Mouse (Mus musculus) ovary, postnatal 36 days (tissue): ENCODE measurements around the gene Xkrx.
"Not testable (repeated sequence)": the region's sequence is repeated elsewhere in the genome, so short reads cannot be mapped to it uniquely, and the experiment has no call there.

Experiments used
- DNase-seq: peaks from one replicate; pipeline ENCODE4 v3.0.0; 2022; ENCODE audit warnings: low spot score, mixed read lengths

The Xkrx gene

DNA sequence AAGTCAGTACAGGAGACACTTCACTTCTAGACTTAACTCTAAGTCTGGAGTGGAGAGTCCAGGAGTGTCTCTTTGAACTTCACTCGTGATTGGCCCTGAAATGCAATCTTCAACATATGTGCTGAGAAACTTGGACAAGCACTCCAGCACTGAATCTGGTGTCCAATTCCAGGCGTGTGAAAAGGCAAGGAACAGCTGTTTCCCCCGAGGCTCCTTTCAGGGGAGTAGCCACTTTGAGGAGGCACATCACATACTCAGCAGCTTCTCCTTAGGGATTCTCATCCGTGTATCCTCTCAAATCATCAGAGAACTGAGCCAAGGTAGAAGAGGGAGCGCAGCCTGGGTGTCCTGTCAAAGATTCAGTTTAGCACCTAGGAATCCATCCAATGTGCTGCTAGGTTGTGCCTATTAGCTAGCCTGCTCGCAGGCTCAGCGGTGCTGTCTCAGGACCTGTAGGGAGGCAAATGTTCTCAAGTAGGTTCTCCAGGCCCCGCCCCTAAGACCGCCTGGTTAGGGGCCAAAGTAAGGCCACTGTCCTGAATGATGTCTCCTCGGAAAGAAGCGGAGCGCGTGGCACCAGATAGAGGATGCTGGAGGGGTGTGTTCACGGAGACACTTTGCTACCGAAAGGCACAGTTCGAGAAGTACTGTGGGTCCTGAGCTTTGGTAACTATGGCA lies at the start of gene Xkrx:
Gene Xkrx (minus strand): TSS at position 34 of the 678 bp plus-strand sequence.
- DNase-seq: no peak

DNA sequence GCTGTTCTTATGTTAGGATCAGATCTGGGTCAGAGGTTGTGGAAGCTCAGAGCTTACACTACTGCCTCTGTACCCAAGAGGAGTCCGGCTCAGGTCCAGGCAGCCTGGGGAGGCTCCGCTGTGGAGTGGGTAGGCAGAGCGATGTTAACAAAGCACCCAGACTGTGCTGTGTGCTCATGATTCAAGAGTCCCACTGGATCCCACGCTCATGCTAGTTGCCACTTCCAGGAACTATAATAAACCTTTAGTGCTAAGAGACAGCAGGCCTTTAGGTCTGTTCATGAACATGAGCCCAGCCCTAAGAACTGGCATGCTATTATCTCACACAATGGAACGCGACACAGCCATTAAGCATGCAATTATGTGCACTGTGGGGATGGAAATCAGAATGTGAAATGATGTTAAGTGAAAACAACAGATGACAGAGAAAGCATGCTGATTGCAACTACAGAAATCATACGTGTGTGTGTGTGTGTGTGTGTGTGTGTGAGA lies 49.3 kb upstream of the Xkrx start:
- no peak for DNase-seq

DNA sequence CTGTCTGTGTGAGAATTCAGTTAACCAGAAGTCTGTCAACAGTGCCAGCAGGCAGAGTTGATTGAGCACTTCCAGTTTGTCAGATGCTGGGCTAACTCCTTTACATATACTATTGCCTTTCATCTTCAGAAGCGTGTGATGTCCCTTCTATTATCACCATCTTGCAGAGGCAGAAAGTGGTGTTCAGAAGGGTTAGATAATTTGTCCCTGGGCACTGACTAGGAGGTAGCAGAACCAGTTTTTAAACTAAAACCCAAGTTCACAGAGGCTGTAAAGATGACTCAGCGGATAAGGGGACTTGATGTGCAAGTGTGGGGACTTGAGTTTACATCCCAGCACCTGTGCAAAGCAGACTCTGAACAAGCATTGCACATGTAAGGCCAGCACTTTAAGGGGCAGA lies 46.6 kb upstream of the Xkrx start:
- no peak for DNase-seq

DNA sequence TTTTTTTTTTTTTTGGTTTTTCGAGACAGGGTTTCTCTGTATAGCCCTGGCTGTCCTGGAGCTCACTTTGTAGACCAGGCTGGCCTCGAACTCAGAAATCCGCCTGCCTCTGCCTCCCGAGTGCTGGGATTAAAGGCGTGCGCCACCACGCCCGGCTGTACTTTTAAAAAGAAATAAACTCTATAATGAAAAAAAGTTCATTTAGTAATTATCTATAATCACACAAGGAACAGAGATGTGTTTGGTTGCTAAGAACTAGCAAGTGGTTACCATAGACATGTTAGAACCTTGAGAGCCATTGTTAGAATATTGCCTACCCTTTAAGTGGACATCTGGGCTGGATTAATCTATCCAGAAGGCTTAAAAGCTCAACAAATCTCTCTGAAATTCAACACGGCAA lies 25.3 kb upstream of the Xkrx start, which contains the start of gene Arl13a:
Gene Arl13a (plus strand): TSS at position 301 of the 400 bp plus-strand sequence.
- DNase-seq: not testable (repeated sequence)

DNA sequence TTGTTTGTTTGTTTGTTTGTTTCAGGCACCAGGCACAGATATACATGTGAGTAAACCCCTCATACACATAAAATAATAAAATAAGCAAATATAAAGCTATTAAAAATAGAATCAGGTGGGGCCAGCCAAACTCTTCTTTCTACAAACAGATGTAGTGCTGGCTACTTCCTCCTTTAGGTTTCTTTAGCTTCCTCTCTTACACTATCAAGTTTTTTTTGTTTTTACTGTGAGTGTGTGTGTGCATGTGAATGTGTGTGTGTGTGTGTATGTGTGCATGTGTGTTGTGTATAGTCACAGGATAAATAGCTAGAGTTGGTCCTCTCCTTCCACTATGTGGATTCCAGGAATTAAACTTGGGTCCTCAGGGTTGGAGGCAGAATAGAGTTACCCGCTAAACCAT lies 12.8 kb upstream of the Xkrx start:
- DNase-seq: no peak

DNA sequence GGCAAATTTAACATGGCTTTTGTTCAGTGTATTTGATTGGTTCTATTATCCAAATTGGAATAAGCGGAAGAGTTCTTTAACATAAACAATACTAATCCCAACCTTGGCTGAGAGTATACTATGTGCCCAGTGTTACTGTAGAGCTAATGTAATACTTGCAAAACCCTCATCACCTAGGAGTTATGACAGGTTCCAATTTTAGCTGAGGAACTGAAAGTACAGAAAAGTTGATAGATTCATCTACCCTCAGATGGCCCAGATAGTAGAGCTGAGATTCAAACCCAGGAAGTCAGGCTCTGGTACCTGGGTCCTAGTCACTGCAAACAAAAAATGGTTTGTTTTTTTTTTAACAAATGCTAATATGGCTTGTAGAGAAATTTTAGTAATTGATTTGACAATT lies 8.7 kb upstream of the Xkrx start:
- no peak for DNase-seq

DNA sequence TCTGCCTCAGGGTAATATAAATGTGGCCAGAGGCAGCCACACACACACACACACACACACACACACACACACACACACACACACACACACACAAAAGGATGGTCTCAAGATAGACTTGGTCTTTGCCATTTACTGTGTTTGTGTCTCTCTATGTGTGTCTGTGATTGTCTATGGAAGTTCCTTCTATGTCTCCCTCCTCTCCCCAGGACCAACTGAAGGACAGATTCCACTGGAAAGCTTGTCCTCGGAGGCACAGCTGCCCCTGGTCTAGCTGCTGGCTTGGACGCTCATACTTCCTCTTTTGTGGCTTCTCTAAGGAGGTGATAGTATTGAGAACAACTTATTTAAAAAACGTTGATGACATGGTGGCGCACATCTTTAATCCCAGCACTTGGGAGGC lies 1.6 kb upstream of the Xkrx start:
- no peak for DNase-seq

DNA sequence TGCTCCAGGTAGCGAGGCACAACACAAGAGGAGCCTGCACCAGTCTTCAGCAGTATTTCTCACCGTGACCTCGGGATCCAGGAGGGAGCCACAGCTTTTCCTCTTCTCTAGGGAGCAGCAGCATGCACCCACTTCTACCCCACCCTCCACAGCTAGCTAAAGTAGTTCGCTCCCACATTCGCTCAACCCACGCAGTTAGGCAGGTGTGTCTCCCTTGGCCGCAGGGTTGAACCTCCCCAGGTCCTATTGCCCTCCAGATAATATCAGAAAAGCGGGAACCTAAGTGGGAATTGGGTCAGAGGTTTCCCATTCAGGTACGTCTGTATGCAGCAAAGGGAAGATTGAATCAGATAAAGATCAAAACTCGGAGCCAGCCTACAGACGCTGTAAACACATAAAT lies 950 bp upstream of the Xkrx start:
- DNase-seq: no peak

DNA sequence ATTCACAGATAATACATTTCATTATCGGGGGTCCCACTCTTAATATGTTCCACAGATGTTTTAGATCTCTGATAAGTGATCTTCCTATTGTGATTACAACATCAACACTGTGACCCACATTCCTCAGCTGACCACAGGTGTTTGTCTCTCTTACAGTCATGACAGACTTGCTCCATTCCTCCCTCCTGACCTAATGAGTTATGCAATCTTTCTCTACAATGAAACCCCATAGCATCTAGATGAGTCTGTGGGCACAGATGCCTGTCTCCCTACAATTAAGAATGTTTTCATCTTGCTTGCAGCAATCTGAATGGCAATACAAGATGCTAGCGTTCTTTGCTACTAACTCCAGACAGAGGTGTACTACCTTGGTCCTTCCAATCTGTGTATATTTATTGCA lies 1.4 kb downstream of the Xkrx start:
- no peak for DNase-seq

DNA sequence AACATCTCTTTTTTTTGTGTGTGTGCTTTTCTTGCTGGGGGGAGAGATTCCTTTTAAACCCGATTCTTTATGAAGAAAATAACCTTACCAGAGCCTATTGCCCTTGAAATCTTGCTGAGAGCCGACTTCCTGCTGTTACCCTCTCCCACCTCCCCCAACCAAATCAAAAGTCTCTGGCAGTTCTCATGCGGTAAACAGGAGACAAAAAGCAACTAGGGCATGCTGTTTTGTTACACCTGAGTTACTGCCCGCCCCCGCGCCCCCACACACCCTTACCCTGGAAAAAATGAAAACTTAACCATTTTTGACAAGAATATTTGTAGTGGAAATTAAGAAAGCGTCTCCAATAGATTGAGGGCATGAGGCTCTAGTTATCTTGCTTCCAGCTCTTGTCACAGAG lies 3.7 kb downstream of the Xkrx start:
- no peak for DNase-seq

DNA sequence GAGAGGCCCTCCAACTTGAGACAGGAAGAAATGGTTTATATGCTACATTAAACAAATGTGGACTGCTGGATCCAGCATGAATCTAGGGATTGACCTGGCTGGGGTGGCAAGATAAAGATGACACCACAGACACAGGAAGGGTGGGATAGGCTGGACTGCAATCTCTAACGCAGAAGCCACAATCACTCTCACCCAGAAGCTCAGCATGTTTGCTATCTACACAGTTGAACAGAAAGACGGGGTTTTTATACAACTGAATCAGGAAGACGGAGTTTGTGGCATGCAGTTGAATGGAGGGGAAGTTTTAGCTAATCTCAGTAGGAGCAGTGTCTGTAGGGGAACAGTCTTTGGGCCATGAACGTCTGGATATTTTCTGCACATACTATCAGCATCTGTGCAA lies 19.9 kb downstream of the Xkrx start:
- DNase-seq: no peak

DNA sequence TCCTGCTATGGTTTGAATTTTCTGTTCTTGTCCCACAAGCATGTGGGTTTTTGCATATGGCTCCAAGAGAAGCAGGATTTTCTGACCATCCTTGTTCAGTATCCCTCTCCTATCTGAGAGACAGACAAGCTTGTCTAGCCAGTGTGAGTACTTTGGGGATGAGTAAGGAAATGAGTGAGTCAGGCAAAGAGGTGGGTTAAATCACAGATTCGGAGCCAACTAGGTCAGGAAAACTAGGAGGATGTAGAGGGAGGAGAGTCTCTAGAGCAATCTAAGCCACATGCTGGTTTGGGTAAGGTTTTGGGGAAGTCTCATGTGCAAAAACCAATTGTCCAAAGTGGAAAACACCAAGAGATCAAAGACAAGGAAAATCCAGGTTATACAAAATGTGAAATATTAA lies 20.3 kb downstream of the Xkrx start:
- DNase-seq: no peak

DNA sequence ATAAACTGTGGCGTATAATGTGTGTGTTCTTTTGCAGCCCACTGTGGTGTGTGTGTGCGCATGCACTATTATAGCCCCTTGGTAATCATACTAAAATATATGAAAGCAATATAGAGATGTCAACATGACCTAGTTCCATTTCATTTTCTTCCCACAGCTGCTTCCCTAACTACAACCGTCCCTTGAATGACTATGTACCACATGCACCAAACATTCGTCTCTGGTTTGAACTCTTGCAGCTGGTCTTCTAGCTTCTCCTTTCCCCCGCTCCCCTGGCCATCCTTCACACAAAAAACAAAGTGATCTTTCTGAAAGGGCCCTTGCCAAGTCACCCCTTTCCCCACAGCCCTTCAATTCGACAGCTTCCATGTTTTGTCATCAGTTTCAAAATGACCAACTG lies 21.9 kb downstream of the Xkrx start:
- no peak for DNase-seq

DNA sequence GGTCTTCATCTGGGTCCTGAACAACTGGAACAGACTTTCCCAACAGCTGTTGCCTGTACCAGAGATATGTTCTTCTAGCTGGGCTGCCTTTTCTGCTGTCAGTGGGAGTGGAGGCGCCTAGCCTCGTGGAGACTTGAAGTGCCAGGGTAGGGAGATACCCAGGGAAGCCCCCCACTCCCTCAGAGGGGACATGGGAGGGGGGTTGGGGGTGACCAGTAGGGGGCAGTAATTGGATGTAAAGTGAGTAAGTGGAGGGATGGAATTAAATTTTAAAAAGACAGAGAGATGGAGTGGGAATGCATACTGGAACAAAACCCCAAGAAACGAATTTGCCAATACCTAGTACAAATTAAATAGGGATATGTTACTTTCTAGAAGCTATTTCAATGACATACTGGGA lies 28.1 kb downstream of the Xkrx start:
- no peak for DNase-seq

DNA sequence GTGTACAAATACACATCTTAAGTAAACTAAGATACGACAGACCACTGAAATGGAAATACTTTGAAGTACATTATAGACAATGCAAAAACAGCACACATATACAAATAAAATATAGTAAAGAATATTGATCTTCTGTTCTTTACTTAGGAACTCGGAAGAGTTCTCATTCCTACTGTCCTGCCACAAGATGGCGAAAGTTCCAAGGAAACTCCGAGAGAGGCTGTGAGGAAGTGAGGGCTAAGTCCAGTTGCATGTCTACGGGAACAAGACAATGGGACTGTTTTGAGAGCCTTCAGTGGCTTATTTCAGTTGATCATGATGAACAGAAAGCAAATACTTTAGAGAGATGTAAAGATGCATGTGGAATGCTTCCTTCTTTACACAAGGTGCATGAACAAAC lies 29.6 kb downstream of the Xkrx start:
- no peak for DNase-seq

DNA sequence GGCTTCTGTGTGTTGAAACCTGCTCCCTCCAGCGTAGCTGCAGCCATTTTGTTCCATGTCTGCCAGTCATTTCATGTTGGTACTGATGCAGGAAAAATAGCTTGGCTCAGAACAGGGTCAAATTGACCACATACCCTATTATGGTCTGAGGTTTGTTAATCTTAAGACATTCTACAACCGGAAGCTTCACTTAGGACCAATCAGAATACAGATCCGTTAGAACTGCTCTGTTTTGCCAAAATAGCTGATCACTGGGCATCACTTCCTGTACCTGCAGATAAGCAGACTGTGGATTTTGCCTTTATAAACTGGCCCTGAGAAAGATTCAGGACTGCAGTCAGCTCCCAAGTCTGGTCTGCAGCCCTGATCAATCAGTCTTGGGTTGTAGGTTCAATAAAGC lies 33.3 kb downstream of the Xkrx start:
- no peak for DNase-seq

DNA sequence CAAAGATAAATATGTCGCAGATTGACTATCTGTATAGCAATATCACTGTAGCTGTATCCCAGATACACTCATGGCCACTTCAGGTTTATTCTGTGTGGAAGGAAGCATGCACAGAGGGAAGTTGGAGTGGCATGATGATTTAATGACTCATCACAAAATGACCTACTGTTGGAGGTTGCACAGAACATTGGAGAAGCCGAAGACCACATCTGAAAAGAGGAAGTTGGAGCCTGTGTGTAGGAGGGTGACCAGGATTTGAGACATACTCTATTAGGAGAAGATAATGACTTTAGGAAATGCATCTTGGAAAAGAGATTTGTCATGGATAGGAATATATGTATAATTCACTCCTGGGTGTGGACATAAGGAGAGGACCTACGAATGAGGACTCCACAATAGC lies 45.5 kb downstream of the Xkrx start:
- no peak for DNase-seq

DNA sequence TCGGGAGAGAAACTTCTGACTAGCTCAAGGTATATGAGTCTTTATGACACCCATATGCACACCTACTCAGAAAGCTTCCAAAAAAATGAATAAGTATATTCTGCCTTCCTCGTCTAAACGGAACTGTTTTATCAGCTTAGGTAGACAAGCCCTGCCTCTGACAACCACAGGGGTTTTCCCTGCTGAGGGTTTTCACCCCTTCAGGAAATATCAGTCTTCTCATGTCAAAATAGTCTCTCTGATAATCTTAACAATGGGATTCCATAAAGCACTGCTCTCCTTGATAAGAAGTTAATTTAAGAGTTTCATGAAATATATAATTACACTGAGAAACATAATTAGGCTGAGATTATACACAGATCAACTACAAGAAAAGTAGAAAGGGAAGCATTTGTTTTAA lies 50.1 kb downstream of the Xkrx start:
- DNase-seq: no peak

DNA sequence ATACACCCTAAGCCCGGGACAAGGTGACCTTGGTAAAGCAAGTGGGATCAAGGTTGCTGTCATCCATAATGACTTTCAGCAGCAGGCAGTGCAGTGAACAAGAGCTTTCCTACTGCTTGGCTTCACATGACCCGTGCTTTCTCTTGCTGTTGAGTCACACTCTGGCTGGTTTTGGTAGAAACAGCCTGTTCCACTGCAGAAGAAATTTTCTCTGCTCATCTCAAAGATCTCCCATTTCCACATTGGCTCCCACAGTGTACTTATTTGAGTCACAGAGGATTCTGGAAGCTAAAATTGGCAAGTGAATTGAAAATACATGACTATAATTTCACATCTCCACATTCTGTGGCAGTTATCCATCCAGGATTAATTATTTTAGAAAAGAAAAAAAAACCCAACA lies 59.2 kb downstream of the Xkrx start:
- DNase-seq: no peak
